ENCODE assay signal across 30 mouse cellular contexts in genomic region chr4:114853968-114854367, GRCm38 (mm10). TPM values are rescaled to one million over a fixed set of nuclear protein-coding genes. Genes with fewer than 3 reads are reported as not detected.
DNase-seq lines count a peak whose midpoint lies in the region; ATAC-seq lines count a peak whose summit lies in the region.
"Had no signal": no experiment of that assay in that cellular context is flagged by ENCODE, and none has a peak within 500 bp of the region (broad histone marks: within the 10 kb centered on the region; RNA-seq: fewer than 3 reads in every experiment).

No protein-coding gene starts in this region.

- no peak overlapping the region for H3K4me2 ChIP-seq in limb, embryonic 13.5 days (replicated peaks)
- H3K4me2 ChIP-seq: embryonic facial prominence, embryonic 12.5 days; forebrain, embryonic 12.5 days had no signal

- DNase-seq in limb, embryonic 10.5 days (ENCODE audit: low spot score), result no peak
- DNase-seq in forelimb bud, embryonic 11.5 days (ENCODE audit: low read depth, low spot score), result peak; percentile 28
- no peak for DNase-seq in adrenal gland, postnatal 4 days (ENCODE audit: low spot score in 2 of 2)
- DNase-seq in thymus, adult 18-20 months, result no peak
- DNase-seq: adrenal gland, adult 8-10 months; adrenal gland, postnatal 14 days; adrenal gland, postnatal 36 days; cerebellum, adult 11 months; cerebellum, adult 18-20 months; cerebellum, adult 8-10 months; cerebellum, adult 9-11 months; cerebellum, postnatal 14 days; cerebellum, postnatal 36 days; embryo, embryonic 11 days had no signal

- peaks cover 30% of the 10 kb centered on the region for H3K27me3 ChIP-seq in limb, embryonic 13.5 days
- peaks cover 68% of the 10 kb centered on the region for H3K27me3 ChIP-seq in limb, embryonic 10.5 days (ENCODE audit: low read depth, poor library complexity, severe bottlenecking)
- H3K27me3 ChIP-seq: forebrain, embryonic 12.5 days; Patski had no signal

- no peak overlapping the region for H3K4me3 ChIP-seq in limb, embryonic 13.5 days
- no peak overlapping the region for H3K4me3 ChIP-seq in limb, embryonic 10.5 days
- H3K4me3 ChIP-seq: embryonic facial prominence, embryonic 12.5 days; erythroblast, embryonic 14.5 days; forebrain, embryonic 10.5 days; forebrain, embryonic 12.5 days had no signal

- peak; percentile 70; the same call in 1 of the 2 replicates for ATAC-seq in limb, embryonic 13.5 days (ENCODE audit: low FRiP score, low read depth)
- ATAC-seq: activated CD4-positive, CD25-positive, alpha-beta regulatory T cell, adult 4 months; forebrain, embryonic 14.5 days; forebrain, embryonic 16.5 days; Patski had no signal

- H3K4me1 ChIP-seq in limb, embryonic 13.5 days, result peaks cover 9% of the 10 kb centered on the region
- H3K4me1 ChIP-seq in limb, embryonic 10.5 days, result no peaks in the 10 kb centered on the region
- H3K4me1 ChIP-seq: embryonic facial prominence, embryonic 12.5 days; forebrain, embryonic 12.5 days had no signal

- WGBS in limb, embryonic 13.5 days, result 33% methylated on average over 2 of the region's 2 CpGs
- 69% methylated on average over 2 of the region's 2 CpGs for WGBS in limb, embryonic 10.5 days

- no peaks in the 10 kb centered on the region for H3K9me3 ChIP-seq in limb, embryonic 13.5 days
- no peaks in the 10 kb centered on the region for H3K9me3 ChIP-seq in limb, embryonic 10.5 days (replicated peaks)
- H3K9me3 ChIP-seq: embryonic facial prominence, embryonic 12.5 days; forebrain, embryonic 10.5 days; forebrain, embryonic 12.5 days had no signal

- no peaks in the 10 kb centered on the region for H3K36me3 ChIP-seq in limb, embryonic 13.5 days
- no peaks in the 10 kb centered on the region for H3K36me3 ChIP-seq in limb, embryonic 10.5 days
- H3K36me3 ChIP-seq: embryonic facial prominence, embryonic 12.5 days; forebrain, embryonic 10.5 days; forebrain, embryonic 12.5 days had no signal

- no peak overlapping the region for H3K27ac ChIP-seq in limb, embryonic 13.5 days
- H3K27ac ChIP-seq in limb, embryonic 10.5 days, result no peak overlapping the region
- H3K27ac ChIP-seq: embryonic facial prominence, embryonic 12.5 days; forebrain, embryonic 10.5 days; forebrain, embryonic 12.5 days had no signal

- no peak overlapping the region for H3K9ac ChIP-seq in limb, embryonic 13.5 days
- H3K9ac ChIP-seq: embryonic facial prominence, embryonic 12.5 days; forebrain, embryonic 12.5 days had no signal

RNA-seq across cellular contexts. Expression of gene Gm12830, which starts 32.4 kb away (rescaled TPM):
- not detected in 2 replicates for polyA plus RNA-seq in limb, embryonic 13.5 days (2015; fragmentation: Nextera tagmentation; extraction: Ambion mirVana)
- not detected in 2 replicates for polyA plus RNA-seq in limb, embryonic 10.5 days (2016; fragmentation: Nextera tagmentation; extraction: Ambion mirVana)
- not detected for total RNA-seq in adrenal gland, postnatal 4 days (2021)
- total RNA-seq: adrenal gland, adult 18-20 months; adrenal gland, adult 8-10 months; adrenal gland, postnatal 14 days; adrenal gland, postnatal 36 days; common myeloid progenitor, adult 5-6 weeks; ES-E14; MEL had no signal
- polyA plus RNA-seq: activated CD4-positive, CD25-positive, alpha-beta regulatory T cell, adult 4 months; brain, embryonic 14.5 days; C2C12; embryonic facial prominence, embryonic 12.5 days; embryonic facial prominence, embryonic 14.5 days; erythroblast, embryonic 14.5 days; forebrain, embryonic 10.5 days; forebrain, embryonic 14.5 days; forebrain, embryonic 16.5 days; Patski had no signal

RNA-seq across cellular contexts. Expression of gene Foxd2, which starts 54.7 kb away (rescaled TPM):
- polyA plus RNA-seq in limb, embryonic 13.5 days (2015; fragmentation: Nextera tagmentation; extraction: Ambion mirVana), result 1.3 and 1.9 TPM in 2 replicates
- 0.81 and 1.1 TPM in 2 replicates for polyA plus RNA-seq in limb, embryonic 10.5 days (2016; fragmentation: Nextera tagmentation; extraction: Ambion mirVana)
- 1 to 10 TPM; 4.0 to 5.1 TPM for total RNA-seq in adrenal gland, postnatal 4 days (2021)
